Mouse (Mus musculus): ENCODE measurements around the gene Pacrg. TPM values are rescaled to one million over a fixed set of nuclear protein-coding genes. Genes with fewer than 3 reads are reported as not detected.

Gene Pacrg
- polyA plus RNA-seq, 1 experiment from 2014 or later, result 6.7 TPM

GRCm38 (mm10) chr17:10451306-10452077 lies 388.6 kb downstream of the Pacrg start:
- Histone ChIP-seq H3K4me3 (replicated peaks; ENCODE audit: low read length) (no peak overlapping the region), H3K4me1 (replicated peaks; ENCODE audit: control insufficient read depth, insufficient read depth, low read length) (peaks cover 18% of the 10 kb centered on the region), H3K9ac (replicated peaks; ENCODE audit: low read depth, low read length) (no peak overlapping the region), H3K4me2 (ENCODE audit: low read length) (no peak overlapping the region), H3K36me3 (ENCODE audit: control insufficient read depth, insufficient read depth) (no peaks in the 10 kb centered on the region), H3K9me3 (ENCODE audit: control insufficient read depth, low read length) (no peaks in the 10 kb centered on the region), H3K27me3 (replicated peaks; ENCODE audit: control insufficient read depth, insufficient read depth, low read length) (no peaks in the 10 kb centered on the region), H3K27ac (ENCODE audit: low read length) (no peak overlapping the region)
- WGBS, result 31% methylated on average over 10 of the region's 10 CpGs
- peak; percentile 37; the same call in 1 of the 2 replicates for ATAC-seq

- no peak for ATAC-seq
- Histone ChIP-seq H3K27me3 (replicated peaks; ENCODE audit: control insufficient read depth, insufficient read depth, low read length) (no peaks in the 10 kb centered on the region), H3K4me3 (replicated peaks; ENCODE audit: low read length) (no peak overlapping the region), H3K4me2 (ENCODE audit: low read length) (no peak overlapping the region), H3K4me1 (replicated peaks; ENCODE audit: control insufficient read depth, insufficient read depth, low read length) (peaks cover 18% of the 10 kb centered on the region), H3K9ac (replicated peaks; ENCODE audit: low read depth, low read length) (no peak overlapping the region), H3K27ac (ENCODE audit: low read length) (no peak overlapping the region), H3K9me3 (ENCODE audit: control insufficient read depth, low read length) (no peaks in the 10 kb centered on the region), H3K36me3 (ENCODE audit: control insufficient read depth, insufficient read depth) (no peaks in the 10 kb centered on the region)
- 79% methylated on average over 14 of the region's 14 CpGs for WGBS
These were observed 390.3 kb downstream of the Pacrg start for GRCm38 (mm10) chr17:10449800-10450299.

GRCm38 (mm10) chr17:10448417-10448816 lies 391.7 kb downstream of the Pacrg start:
- H3K36me3 ChIP-seq (ENCODE audit: control insufficient read depth, insufficient read depth), result no peaks in the 10 kb centered on the region
- 41% methylated on average over 5 of the region's 5 CpGs for WGBS
- H3K4me1 ChIP-seq (replicated peaks; ENCODE audit: control insufficient read depth, insufficient read depth, low read length), result peaks cover 18% of the 10 kb centered on the region
- no peak overlapping the region for H3K4me2 ChIP-seq (ENCODE audit: low read length)
- H3K4me3 ChIP-seq (replicated peaks; ENCODE audit: low read length), result no peak overlapping the region
- no peak overlapping the region for H3K27ac ChIP-seq (ENCODE audit: low read length)
- H3K27me3 ChIP-seq (replicated peaks; ENCODE audit: control insufficient read depth, insufficient read depth, low read length), result no peaks in the 10 kb centered on the region
- no peaks in the 10 kb centered on the region for H3K9me3 ChIP-seq (ENCODE audit: control insufficient read depth, low read length)
- peak; percentile 70; the same call in 1 of the 2 replicates for ATAC-seq
- no peak overlapping the region for H3K9ac ChIP-seq (replicated peaks; ENCODE audit: low read depth, low read length)

DNA sequence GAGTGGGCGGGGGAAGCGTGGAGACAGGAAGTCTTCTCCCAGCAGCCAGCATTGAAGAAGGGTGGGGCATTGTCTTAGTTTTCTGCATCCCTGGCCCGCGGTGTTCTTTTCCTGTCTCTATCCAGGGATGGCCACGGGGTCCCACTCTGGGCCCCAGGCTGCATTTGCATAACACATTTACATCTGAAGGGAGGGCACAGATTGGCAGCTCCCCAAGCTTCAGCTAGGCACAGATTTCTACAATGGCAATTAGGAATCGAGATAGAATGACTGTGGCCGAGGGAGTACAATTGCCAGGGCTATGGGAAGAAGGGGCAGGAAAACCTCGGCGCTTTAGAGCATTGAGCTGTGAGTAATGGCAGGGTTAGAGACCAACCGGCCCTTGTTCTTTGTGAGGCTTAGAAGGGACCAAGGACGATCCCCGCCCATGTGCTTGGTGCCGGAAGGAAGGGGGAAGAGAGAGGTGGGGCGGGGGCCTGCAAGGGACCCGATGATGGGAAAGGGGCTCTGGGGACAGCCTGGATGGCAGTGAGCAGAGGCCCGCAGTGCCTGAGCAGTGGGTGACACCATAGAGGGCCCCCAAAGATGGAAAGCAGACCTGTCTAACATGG lies 398.5 kb downstream of the Pacrg start:
- Histone ChIP-seq H3K27me3 (replicated peaks; ENCODE audit: control insufficient read depth, insufficient read depth, low read length) (no peaks in the 10 kb centered on the region), H3K4me1 (replicated peaks; ENCODE audit: control insufficient read depth, insufficient read depth, low read length) (peaks cover 19% of the 10 kb centered on the region), H3K4me3 (replicated peaks; ENCODE audit: low read length) (0 out of 2 replicates have a peak overlapping the region, but pooled peaks have one; percentile 11), H3K9me3 (ENCODE audit: control insufficient read depth, low read length) (no peaks in the 10 kb centered on the region), H3K4me2 (ENCODE audit: low read length) (peak overlapping the region; percentile 41), H3K36me3 (ENCODE audit: control insufficient read depth, insufficient read depth) (no peaks in the 10 kb centered on the region), H3K27ac (ENCODE audit: low read length) (peak overlapping the region; percentile 21), H3K9ac (replicated peaks; ENCODE audit: low read depth, low read length) (peak overlapping the region; percentile 40)
- peak; percentile 94 for ATAC-seq
- 6% methylated on average over 16 of the region's 16 CpGs for WGBS

- ATAC-seq, result no peak
- Histone ChIP-seq H3K27me3 (replicated peaks; ENCODE audit: control insufficient read depth, insufficient read depth, low read length) (no peaks in the 10 kb centered on the region), H3K9me3 (ENCODE audit: control insufficient read depth, low read length) (no peaks in the 10 kb centered on the region), H3K36me3 (ENCODE audit: control insufficient read depth, insufficient read depth) (no peaks in the 10 kb centered on the region), H3K27ac (ENCODE audit: low read length) (peak overlapping the region; percentile 20; the same call in 1 of the 2 replicates), H3K4me1 (replicated peaks; ENCODE audit: control insufficient read depth, insufficient read depth, low read length) (peaks cover 19% of the 10 kb centered on the region), H3K4me2 (ENCODE audit: low read length) (no peak overlapping the region; the same call in 1 of the 2 replicates), H3K4me3 (replicated peaks; ENCODE audit: low read length) (no peak overlapping the region), H3K9ac (replicated peaks; ENCODE audit: low read depth, low read length) (no peak overlapping the region)
- 55% methylated on average over 3 of the region's 3 CpGs for WGBS
These were observed 399.1 kb downstream of the Pacrg start for GRCm38 (mm10) chr17:10440961-10441360.

GRCm38 (mm10) chr17:10439815-10440214 lies 400.3 kb downstream of the Pacrg start:
- no peak overlapping the region for H3K27ac ChIP-seq (ENCODE audit: low read length)
- peaks cover 19% of the 10 kb centered on the region for H3K4me1 ChIP-seq (replicated peaks; ENCODE audit: control insufficient read depth, insufficient read depth, low read length)
- no peak overlapping the region for H3K4me3 ChIP-seq (replicated peaks; ENCODE audit: low read length)
- H3K27me3 ChIP-seq (replicated peaks; ENCODE audit: control insufficient read depth, insufficient read depth, low read length), result no peaks in the 10 kb centered on the region
- no peaks in the 10 kb centered on the region for H3K36me3 ChIP-seq (ENCODE audit: control insufficient read depth, insufficient read depth)
- 55% methylated on average over 8 of the region's 8 CpGs for WGBS
- H3K9me3 ChIP-seq (ENCODE audit: control insufficient read depth, low read length), result no peaks in the 10 kb centered on the region
- no peak overlapping the region for H3K4me2 ChIP-seq (ENCODE audit: low read length)
- H3K9ac ChIP-seq (replicated peaks; ENCODE audit: low read depth, low read length), result no peak overlapping the region
- ATAC-seq, result no peak

DNA sequence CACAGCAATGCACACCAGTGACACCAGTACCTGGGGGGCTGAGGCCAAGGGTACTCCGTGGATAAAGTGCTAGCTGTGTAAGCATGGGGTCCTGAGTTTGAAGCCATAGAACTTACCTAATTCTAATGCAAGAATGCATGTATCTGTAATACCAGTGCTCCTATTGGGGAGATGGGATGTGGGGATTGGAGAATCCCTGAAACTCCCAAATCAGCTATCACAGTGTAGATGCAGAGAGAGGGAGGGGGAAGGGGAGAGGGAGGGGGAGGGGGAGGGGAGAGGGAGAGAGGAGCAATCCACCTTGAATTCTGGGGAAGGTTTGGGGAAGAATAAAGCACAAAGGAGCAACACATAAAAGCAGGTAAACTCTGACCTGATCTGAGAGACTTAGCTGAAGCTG lies 405.2 kb downstream of the Pacrg start:
- Histone ChIP-seq H3K9ac (replicated peaks; ENCODE audit: low read depth, low read length) (no peak overlapping the region), H3K4me1 (replicated peaks; ENCODE audit: control insufficient read depth, insufficient read depth, low read length) (peaks cover 2% of the 10 kb centered on the region; the same call in 1 of the 2 replicates), H3K4me2 (ENCODE audit: low read length) (no peak overlapping the region), H3K27ac (ENCODE audit: low read length) (no peak overlapping the region), H3K4me3 (replicated peaks; ENCODE audit: low read length) (no peak overlapping the region), H3K9me3 (ENCODE audit: control insufficient read depth, low read length) (no peaks in the 10 kb centered on the region), H3K36me3 (ENCODE audit: control insufficient read depth, insufficient read depth) (no peaks in the 10 kb centered on the region), H3K27me3 (replicated peaks; ENCODE audit: control insufficient read depth, insufficient read depth, low read length) (no peaks in the 10 kb centered on the region)
- 62% methylated on average over 1 of the region's 1 CpGs for WGBS
- ATAC-seq, result no peak

DNA sequence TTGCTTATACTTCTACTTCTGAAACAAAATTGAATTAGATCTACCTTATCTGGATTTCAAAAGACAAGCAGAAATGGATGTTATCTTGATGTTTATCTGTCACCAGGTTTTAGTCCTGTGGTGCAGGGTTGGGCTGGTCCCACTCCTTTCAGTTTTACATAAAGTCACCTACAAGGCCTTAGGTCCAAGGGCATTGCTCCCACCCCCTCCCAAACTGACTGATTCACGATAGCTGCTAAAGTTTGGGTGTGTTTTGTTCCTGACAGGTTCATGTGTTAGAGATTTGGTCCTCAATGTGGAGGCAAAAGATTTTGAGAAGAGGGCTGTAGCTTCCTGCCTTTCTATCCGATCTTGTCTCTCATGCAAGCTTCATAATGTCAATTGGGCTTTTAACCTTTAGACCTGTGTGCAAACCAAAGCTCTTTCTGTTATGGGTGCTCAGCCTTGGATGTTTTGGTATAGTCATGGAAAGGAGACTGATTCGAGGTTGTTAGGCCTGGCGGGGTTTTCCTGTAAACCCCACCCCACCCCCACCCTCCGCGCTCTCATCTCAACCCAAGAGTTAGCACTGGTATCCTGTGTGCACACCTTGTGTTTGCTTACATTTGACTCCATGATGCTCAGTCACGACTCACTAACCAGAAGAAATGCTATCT lies 407.5 kb downstream of the Pacrg start:
- Histone ChIP-seq H3K9me3 (ENCODE audit: control insufficient read depth, low read length) (no peaks in the 10 kb centered on the region), H3K27me3 (replicated peaks; ENCODE audit: control insufficient read depth, insufficient read depth, low read length) (no peaks in the 10 kb centered on the region), H3K4me1 (replicated peaks; ENCODE audit: control insufficient read depth, insufficient read depth, low read length) (no peaks in the 10 kb centered on the region), H3K9ac (replicated peaks; ENCODE audit: low read depth, low read length) (no peak overlapping the region), H3K4me3 (replicated peaks; ENCODE audit: low read length) (no peak overlapping the region), H3K27ac (ENCODE audit: low read length) (no peak overlapping the region), H3K4me2 (ENCODE audit: low read length) (no peak overlapping the region), H3K36me3 (ENCODE audit: control insufficient read depth, insufficient read depth) (no peaks in the 10 kb centered on the region)
- WGBS, result 97% methylated on average over 7 of the region's 7 CpGs
- ATAC-seq, result no peak

DNA sequence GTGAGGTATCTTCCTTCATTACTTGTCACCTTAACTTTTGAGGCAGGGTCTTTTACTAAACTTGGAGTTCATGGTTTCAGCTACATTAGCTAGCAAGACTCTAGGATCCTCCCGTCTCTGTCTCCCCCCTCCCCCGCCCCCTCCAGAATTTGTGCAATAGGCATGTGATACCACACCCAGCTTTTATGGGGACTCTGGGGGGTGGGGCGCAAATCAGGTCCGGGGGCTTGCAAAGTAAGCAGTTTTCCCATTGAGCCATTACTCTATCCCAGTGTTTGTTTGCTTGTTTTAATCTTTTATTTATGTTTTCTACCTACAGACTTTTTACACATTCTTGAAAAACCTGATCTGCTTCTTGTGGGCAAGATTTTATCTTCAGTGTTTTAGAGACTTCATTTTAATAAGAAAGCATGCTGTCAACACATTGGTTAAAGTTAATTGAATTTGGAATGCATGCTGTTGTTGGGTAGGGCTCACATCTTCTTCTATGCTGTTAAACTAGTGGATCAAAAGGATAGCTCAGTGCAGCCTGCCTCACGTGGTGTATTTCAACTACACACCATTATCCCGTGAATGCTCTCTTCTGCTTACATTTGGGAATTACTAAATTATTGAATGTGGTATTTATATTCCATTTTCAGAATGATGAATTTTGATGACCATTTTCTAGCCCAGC lies 408.1 kb downstream of the Pacrg start:
- no peak overlapping the region for H3K4me3 ChIP-seq (replicated peaks; ENCODE audit: low read length)
- WGBS, result 64% methylated on average over 6 of the region's 6 CpGs
- H3K4me2 ChIP-seq (ENCODE audit: low read length), result no peak overlapping the region
- no peaks in the 10 kb centered on the region for H3K36me3 ChIP-seq (ENCODE audit: control insufficient read depth, insufficient read depth)
- no peaks in the 10 kb centered on the region for H3K27me3 ChIP-seq (replicated peaks; ENCODE audit: control insufficient read depth, insufficient read depth, low read length)
- no peak for ATAC-seq
- no peaks in the 10 kb centered on the region for H3K4me1 ChIP-seq (replicated peaks; ENCODE audit: control insufficient read depth, insufficient read depth, low read length)
- no peaks in the 10 kb centered on the region for H3K9me3 ChIP-seq (ENCODE audit: control insufficient read depth, low read length)
- no peak overlapping the region for H3K9ac ChIP-seq (replicated peaks; ENCODE audit: low read depth, low read length)
- H3K27ac ChIP-seq (ENCODE audit: low read length), result no peak overlapping the region

Measured in forebrain, embryonic 16.5 days (tissue).